Mouse (Mus musculus) intestine, embryonic 14.5 days (tissue): ENCODE data around the gene Mon2. TPM values are rescaled to one million over a fixed set of nuclear protein-coding genes. Genes with fewer than 3 reads are reported as not detected.

ENCODE experiments used
- ATAC-seq: fragments of 200-750 bp; cut with Nextera tagmentation; replicated peaks from 2 replicates; pipeline ENCODE4 v1.8.0; 2017; ENCODE audit warnings: low read depth, moderate number of reproducible peaks, moderate TSS enrichment, moderate library complexity; ENCODE audit not compliant: low FRiP score, low TSS enrichment
- DNase-seq: peaks from one replicate; pipeline ENCODE4 v3.0.0-alpha.2; 2018; ENCODE audit warnings: low spot score
- H3K27ac ChIP-seq: fragments of 300-500 bp; sonication (generic); 2 replicates; pipeline ENCODE4 v1.5.1; 2014; ENCODE audit warnings: low read depth, mild to moderate bottlenecking, control low read depth
- H3K27me3 ChIP-seq: fragments of 300-500 bp; sonication (generic); replicated peaks from 2 replicates; pipeline ENCODE4 v1.6.1; 2014; ENCODE audit warnings: low read length, control low read depth; ENCODE audit not compliant: control insufficient read depth, insufficient read depth
- H3K36me3 ChIP-seq: fragments of 300-500 bp; sonication (generic); 2 replicates; pipeline ENCODE4 v1.6.1; 2014; ENCODE audit warnings: low read length, control low read depth; ENCODE audit not compliant: control insufficient read depth, insufficient read depth
- H3K4me1 ChIP-seq: fragments of 300-500 bp; sonication (generic); replicated peaks from 2 replicates; pipeline ENCODE4 v1.6.1; 2014; ENCODE audit warnings: low read length, control low read depth, mixed read lengths; ENCODE audit not compliant: control insufficient read depth, insufficient read depth
- H3K4me2 ChIP-seq: fragments of 300-500 bp; sonication (generic); 2 replicates; pipeline ENCODE4 v1.6.1; 2014; ENCODE audit warnings: low read length
- H3K4me3 ChIP-seq: fragments of 300-500 bp; sonication (generic); 2 replicates; pipeline ENCODE4 v1.5.1; 2014; ENCODE audit warnings: low read depth, low read length, control low read depth, mixed read lengths
- H3K9ac ChIP-seq: fragments of 300-500 bp; sonication (generic); 2 replicates; pipeline ENCODE4 v1.6.1; 2014; ENCODE audit warnings: mild to moderate bottlenecking, low read length
- H3K9me3 ChIP-seq: fragments of 300-500 bp; sonication (generic); 2 replicates; pipeline ENCODE4 v1.6.1; 2016; ENCODE audit warnings: low read length, control low read depth; ENCODE audit not compliant: control insufficient read depth
- WGBS: fragments of 180-500 bp; shearing (Covaris S2); extraction: QIAGEN DNeasy Blood & Tissue Kit; methylation state at CpG from one replicate; pipeline ENCODE4 v1.1.7; 2014; 5-methylcytosine and 5-hydroxymethylcytosine counted together
- polyA plus RNA-seq: library from polyadenylated mRNA; unstranded; fragments of >200 nt; fragmentation: Nextera tagmentation; extraction: Ambion mirVana; gene quantifications from 2 replicates; pipeline ENCODE4 v1.2.1, GENCODE M21; 2014

Gene Mon2
- polyA plus RNA-seq, 1 experiment from 2014 or later, result 28.7 TPM

DNA sequence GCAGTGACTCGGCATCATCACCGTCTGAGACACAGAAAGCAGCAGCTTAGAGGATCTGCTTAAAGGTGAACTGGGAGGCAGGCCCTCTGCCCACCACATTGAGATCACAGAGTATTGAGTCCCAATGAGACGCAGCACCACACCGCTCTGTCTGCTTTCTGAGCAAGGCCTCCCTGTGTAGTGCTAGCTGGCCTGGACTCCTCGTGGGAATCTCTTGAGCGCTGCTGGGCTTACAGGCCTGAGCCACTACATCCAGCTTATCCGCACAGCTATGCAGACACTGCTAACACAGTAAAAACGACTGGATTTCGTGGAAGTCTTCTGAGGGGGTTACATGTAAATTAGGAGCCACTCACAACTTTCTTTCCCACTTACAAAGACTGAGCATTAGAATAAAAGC, 84.7 kb downstream of the Mon2 start:
- Histone ChIP-seq H3K4me2 (no peak overlapping the region), H3K27me3 (no peaks in the 10 kb centered on the region), H3K9ac (no peak overlapping the region), H3K4me3 (no peak overlapping the region), H3K9me3 (no peaks in the 10 kb centered on the region), H3K4me1 (peaks cover 15% of the 10 kb centered on the region; the same call in 1 of the 2 replicates), H3K36me3 (peaks cover 30% of the 10 kb centered on the region), H3K27ac (no peak overlapping the region)
- DNase-seq, result no peak
- 92% methylated on average over 9 of the region's 9 CpGs for WGBS
- no peak for ATAC-seq

DNA sequence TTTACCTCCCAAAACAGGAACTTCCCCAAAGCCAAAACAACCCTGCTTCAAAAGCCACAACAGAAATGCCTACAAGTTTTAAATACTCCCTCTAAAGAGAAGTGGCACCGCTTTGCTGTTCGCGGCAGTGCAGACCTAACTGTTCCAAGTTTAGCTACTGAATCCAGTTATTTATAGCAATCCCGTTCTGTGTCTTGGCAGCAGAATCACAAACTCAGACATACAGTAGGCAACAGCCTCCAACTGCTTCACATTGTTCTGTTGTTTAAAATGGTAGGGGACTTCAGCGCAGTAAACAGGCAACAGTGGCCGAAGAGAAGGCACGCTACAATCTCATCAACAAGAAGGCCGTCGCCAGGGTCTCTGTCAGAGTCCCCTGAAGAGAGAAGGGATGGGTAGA, 85.3 kb downstream of the Mon2 start:
- H3K27ac ChIP-seq, result no peak overlapping the region
- H3K4me3 ChIP-seq, result no peak overlapping the region
- no peaks in the 10 kb centered on the region for H3K9me3 ChIP-seq
- no peak overlapping the region for H3K9ac ChIP-seq
- peaks cover 15% of the 10 kb centered on the region; the same call in 1 of the 2 replicates for H3K4me1 ChIP-seq
- 84% methylated on average over 9 of the region's 9 CpGs for WGBS
- ATAC-seq, result no peak
- peaks cover 26% of the 10 kb centered on the region for H3K36me3 ChIP-seq
- no peaks in the 10 kb centered on the region for H3K27me3 ChIP-seq
- DNase-seq, result no peak
- H3K4me2 ChIP-seq, result no peak overlapping the region

DNA sequence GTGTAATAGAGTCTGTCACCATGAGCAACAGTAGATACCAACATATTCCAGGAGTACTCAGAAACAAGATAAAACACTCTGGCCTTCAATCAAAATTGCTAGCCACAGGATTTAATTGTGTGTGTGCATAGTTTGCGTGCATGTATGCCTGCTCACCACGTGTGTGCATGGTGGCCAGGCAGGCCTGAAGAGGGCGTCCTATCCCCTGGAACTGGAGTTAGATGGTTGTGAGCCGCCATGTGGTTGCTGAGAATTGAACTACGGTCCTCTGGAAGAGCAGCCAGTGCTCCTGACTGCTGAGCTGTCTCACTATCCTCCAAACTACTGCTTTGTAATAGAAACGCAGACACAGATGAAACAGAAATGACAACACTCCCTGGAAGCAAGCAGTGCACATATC, 85.7 kb downstream of the Mon2 start:
- H3K4me3 ChIP-seq, result no peak overlapping the region
- H3K4me1 ChIP-seq, result peaks cover 15% of the 10 kb centered on the region; the same call in 1 of the 2 replicates
- H3K27ac ChIP-seq, result no peak overlapping the region
- H3K9me3 ChIP-seq, result no peaks in the 10 kb centered on the region
- DNase-seq (no peak), ATAC-seq (no peak)
- H3K4me2 ChIP-seq, result no peak overlapping the region
- H3K36me3 ChIP-seq, result peaks cover 21% of the 10 kb centered on the region
- no peak overlapping the region for H3K9ac ChIP-seq
- WGBS, result 95% methylated on average over 6 of the region's 6 CpGs
- H3K27me3 ChIP-seq, result no peaks in the 10 kb centered on the region

DNA sequence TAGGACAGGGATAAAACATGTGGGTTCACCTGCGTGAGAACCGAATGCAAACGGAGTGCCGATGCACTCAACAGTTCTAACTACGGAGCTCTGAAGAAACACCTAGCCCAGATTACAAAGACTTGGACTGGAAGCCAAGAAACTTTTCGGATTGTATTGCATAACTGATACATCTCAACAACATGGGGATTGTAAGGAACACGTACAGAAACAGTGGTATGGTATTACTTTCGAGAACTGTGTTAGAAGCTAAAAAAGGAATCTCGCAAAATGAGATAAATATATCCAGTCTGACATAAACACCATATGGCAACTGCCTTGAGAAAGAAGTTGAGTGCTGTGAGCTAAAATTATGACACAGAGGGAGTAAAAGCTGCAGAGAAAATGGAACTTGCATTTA, 86.4 kb downstream of the Mon2 start:
- Histone ChIP-seq H3K27me3 (no peaks in the 10 kb centered on the region), H3K4me2 (no peak overlapping the region), H3K4me1 (peaks cover 15% of the 10 kb centered on the region; the same call in 1 of the 2 replicates), H3K36me3 (peaks cover 14% of the 10 kb centered on the region), H3K9ac (no peak overlapping the region), H3K9me3 (no peaks in the 10 kb centered on the region), H3K27ac (no peak overlapping the region), H3K4me3 (no peak overlapping the region)
- no peak for DNase-seq
- WGBS, result 84% methylated on average over 9 of the region's 9 CpGs
- no peak for ATAC-seq

DNA sequence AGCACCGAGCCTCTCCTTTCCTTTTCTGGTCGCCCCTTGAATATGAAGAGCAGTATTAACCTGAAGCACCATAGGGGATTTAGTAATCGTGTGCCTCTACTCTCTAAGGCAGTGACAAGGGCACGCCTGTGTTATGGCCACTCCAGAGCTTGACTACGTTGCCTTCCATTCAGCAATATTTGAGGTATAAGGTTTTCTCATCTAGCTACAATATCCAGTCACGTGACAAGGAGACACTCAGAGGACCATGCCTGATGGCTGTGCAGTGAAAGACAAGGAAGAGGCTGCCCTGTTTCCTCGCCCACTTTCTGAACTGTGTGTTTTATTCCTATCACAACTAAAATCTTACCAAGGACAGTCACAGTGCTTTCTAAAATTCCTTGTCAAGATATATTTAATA, 87.9 kb downstream of the Mon2 start:
- WGBS, result 79% methylated on average over 7 of the region's 7 CpGs
- no peak overlapping the region for H3K4me2 ChIP-seq
- no peak overlapping the region for H3K4me3 ChIP-seq
- no peak for ATAC-seq
- no peak overlapping the region for H3K27ac ChIP-seq
- peaks cover 16% of the 10 kb centered on the region; the same call in 1 of the 2 replicates for H3K4me1 ChIP-seq
- H3K9me3 ChIP-seq, result no peaks in the 10 kb centered on the region
- DNase-seq, result no peak
- H3K9ac ChIP-seq, result no peak overlapping the region
- H3K36me3 ChIP-seq, result peaks cover 8% of the 10 kb centered on the region
- no peaks in the 10 kb centered on the region for H3K27me3 ChIP-seq

DNA sequence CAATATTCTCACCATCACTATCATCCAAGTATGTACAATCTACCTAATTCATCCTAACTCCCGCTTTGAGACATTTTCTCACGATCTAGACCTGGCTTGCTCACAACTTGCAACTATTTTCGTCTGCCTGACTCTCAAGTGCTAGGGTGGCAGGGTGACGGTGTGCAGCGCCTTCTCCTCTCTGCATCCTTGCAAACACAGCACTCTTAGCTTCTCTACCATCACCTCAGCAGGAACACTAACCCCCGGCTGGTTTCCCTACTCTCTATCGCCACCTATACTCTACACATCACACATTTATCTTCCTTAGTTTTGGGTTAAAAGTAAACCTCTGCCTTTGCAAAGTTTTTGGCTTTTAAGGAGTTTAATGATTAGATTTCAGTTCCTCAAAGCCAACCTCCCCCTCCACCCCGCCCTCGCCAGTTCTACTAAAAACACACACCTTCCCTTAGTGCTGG, 88.6 kb downstream of the Mon2 start:
- Histone ChIP-seq H3K36me3 (peaks cover 8% of the 10 kb centered on the region), H3K4me3 (no peak overlapping the region), H3K9me3 (no peaks in the 10 kb centered on the region), H3K4me1 (peaks cover 21% of the 10 kb centered on the region; the same call in 1 of the 2 replicates), H3K27ac (no peak overlapping the region), H3K9ac (no peak overlapping the region), H3K4me2 (peak overlapping the region; percentile 11; the same call in 1 of the 2 replicates), H3K27me3 (no peaks in the 10 kb centered on the region)
- ATAC-seq, result no peak
- DNase-seq, result peak; percentile 72
- WGBS, result 19% methylated on average over 9 of the region's 9 CpGs

DNA sequence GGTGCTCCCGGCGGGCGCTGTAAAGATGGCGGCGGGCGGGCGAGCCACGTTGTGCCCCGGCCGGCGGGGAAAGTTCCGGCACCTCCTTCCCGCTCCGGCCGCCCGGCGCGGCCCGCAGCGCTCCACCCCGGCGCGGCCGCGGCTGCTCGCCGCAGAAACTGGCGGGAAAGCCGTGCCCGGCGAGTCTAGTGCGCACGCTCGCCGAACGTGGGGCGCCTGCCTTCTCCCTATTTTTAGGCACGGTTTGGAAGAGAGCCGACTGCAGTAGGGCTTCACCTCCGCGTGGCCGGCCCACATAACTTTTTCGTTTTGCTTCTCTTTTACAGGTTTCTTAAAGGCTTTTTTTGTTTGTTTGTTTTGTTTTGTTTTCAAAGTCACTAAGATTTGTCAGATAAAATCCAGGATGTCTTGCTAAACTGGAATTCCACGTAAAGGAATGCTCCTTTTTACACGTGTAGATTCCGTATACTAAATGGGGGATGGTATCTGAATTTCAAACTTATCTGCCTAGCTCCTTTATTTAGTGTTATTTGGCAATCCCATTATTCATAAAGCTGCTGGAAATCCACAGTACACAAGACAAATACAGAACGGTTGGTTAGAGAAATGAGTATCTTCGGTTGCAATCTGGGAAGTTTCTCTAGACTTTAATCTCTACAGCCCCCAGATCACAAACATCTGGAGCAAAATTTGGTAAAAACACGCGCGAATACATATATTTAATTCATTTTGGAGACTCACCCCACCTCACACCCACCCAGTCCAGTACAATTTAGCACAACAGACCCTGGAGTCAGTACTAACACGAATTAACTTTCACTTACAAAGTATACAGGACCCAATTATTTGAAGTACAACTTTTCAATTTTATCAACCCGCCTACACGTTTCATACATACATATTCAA, 89.7 kb downstream of the Mon2 start:
- Histone ChIP-seq H3K27ac (peak overlapping the region; percentile 100), H3K4me2 (peak overlapping the region; percentile 69), H3K4me1 (peaks cover 21% of the 10 kb centered on the region; the same call in 1 of the 2 replicates), H3K4me3 (peak overlapping the region; percentile 93), H3K9ac (peak overlapping the region; percentile 100), H3K36me3 (peaks cover 8% of the 10 kb centered on the region), H3K27me3 (no peaks in the 10 kb centered on the region), H3K9me3 (no peaks in the 10 kb centered on the region)
- DNase-seq (peak; percentile 86), ATAC-seq (peak; percentile 78)
- WGBS, result 9% methylated on average over 52 of the region's 54 CpGs

DNA sequence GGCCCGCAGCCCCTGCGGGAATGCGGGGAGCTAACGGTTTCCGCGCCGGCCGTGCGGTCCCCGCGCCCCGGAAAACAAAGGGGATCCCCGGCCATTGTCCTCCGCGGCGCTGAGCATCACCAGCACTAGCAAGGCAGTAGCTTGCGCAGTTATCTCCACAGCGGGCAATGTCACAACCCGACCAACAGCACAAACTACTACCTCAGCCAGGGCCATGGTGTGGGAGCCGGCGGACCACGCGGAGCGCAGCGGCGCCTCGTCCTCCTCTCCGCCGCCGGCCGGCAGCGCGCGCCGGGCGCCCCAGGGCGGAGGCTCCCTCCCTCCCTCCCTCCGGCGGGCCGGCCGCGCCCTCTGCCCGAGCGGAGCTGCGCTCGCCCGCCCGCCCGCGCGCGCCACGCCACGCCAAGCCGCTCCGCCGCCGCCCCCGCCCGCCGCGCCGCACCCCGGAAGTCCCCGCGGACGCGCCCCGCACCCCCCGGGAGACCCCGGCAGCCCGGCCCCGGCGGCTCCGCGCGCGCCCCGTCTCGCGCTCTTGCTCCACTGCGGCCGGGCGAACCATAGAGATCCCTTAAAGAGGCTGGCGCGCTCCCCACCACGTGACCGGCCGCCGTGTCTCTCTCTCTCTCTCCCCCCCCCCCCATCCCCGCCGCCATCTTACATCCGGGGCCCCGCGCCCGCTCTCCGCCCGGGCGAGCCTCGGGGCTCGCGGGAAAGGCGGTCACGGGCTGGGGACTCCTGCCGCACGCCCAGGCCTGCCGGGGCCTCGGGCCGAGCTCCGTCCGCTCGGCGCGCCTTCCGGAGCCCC, 90.6 kb downstream of the Mon2 start:
- WGBS, result under 1% methylated on average over 38 of the region's 115 CpGs
- peak; percentile 87 for ATAC-seq
- Histone ChIP-seq H3K27me3 (no peaks in the 10 kb centered on the region), H3K27ac (peak overlapping the region; percentile 100), H3K4me3 (peak overlapping the region; percentile 93), H3K9me3 (no peaks in the 10 kb centered on the region), H3K4me2 (peak overlapping the region; percentile 69), H3K9ac (peak overlapping the region; percentile 100), H3K36me3 (peaks cover 9% of the 10 kb centered on the region), H3K4me1 (peaks cover 21% of the 10 kb centered on the region; the same call in 1 of the 2 replicates)
- DNase-seq, result peak; percentile 89
